Mouse (Mus musculus): ENCODE data around the gene Plpp3.

GRCm38 (mm10) chr4:105160470-105160869 is 3.3 kb downstream of the Plpp3 start:
- no peak for TF ChIP-seq CTCF (IDR thresholded peaks at IDR 0.05; ENCODE audit: insufficient read depth, low read depth, low read length)
- TF ChIP-seq POLR2A (IDR thresholded peaks at IDR 0.05; ENCODE audit: insufficient read depth, low read depth, low read length): no peak

All from olfactory bulb, adult 2 months (tissue).